Mouse (Mus musculus) gonadal fat pad, adult 2 months (tissue): ENCODE measurements around the gene Elk3. TPM values are rescaled to one million over a fixed set of nuclear protein-coding genes. Genes with fewer than 3 reads are reported as not detected.

Experiments
- DNase-seq: peaks from one replicate; pipeline ENCODE4 v3.0.0-alpha.2; 2012; ENCODE audit warnings: low read depth
- polyA plus RNA-seq: library from polyadenylated mRNA; depleted of rRNA; stranded (reverse); fragments of >200 nt; gene quantifications from 2 replicates; pipeline ENCODE4 v1.2.3, GENCODE M21; 2012; rRNA removed

Elk3 gene
- polyA plus RNA-seq, 1 experiment, result 25.0 TPM

GRCm38 (mm10) chr10:93242208-93242607 is 68.7 kb downstream of the Elk3 start:
- no peak for DNase-seq

DNA sequence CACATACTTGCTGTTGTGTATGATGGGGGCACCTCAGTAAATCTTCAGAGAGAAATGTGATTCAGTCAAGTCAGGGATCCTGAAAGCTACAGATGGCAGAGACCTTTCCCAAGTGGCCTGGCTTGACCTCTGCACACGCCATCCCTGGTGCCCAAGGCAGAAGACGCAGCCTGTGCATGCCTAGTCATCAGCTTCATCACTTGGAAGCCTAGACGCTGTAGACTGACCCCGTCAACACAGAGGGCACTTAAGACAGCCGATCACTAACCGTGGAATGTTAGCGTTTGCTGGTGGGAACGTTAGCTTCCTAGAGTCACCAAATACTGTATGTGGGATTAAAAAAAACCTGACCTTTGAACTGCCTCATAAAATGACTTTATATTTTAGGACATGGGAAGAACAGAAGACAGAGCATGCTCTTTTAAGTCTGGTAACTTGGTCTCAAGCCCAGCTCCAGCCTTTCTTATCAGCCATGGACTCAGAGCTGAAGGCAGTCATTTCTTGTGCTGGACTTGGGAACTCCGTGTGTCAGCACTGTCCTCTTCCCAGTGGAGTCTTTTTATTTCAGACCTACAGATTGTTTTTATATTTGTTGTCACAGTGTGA is 71.6 kb downstream of the Elk3 start:
- no peak for DNase-seq

DNA sequence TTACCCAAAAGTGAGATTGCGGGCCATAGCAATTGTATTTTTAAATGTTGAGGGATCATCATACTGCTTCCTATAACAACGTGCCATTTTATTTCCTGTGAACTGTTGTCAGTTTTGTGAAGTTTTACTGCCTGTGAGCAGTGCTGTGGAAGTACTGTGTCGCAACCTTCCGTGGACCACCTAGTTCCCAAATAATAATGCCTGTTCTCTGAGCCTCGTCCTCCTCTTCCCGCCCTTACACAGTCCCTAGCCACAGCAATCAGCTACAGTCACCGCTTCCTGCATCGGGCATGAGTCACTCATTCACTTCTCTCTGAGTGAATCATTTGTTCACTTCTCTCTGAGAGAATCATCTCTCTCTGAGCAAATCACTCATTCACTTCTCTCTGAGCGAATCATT is 76.2 kb downstream of the Elk3 start:
- DNase-seq, result no peak

DNA sequence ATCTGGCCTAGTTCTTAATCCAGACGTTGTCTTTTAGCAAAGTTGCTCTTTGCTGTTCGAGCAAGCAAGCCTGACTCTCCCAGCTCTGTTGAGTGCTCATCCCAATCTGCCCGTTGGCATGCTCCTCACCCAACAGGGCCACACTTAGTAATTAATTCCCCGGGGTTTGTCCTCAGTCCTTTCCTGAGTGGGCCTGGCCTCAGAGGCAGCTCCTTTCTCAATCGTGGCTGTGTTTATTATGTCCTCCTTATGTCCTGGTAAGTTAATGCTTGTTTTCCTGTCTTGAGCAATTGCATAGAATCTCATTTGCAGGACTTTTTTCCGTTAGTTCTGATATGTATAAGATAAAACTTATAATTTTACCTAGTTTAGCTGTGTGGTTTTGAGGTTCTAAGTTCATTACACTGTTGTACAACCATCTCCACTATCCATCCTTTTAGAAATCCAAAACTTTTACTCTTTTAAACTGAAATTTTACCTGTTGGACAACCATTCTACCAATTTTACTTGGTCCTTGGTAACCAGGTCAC is 77.2 kb downstream of the Elk3 start:
- no peak for DNase-seq

DNA sequence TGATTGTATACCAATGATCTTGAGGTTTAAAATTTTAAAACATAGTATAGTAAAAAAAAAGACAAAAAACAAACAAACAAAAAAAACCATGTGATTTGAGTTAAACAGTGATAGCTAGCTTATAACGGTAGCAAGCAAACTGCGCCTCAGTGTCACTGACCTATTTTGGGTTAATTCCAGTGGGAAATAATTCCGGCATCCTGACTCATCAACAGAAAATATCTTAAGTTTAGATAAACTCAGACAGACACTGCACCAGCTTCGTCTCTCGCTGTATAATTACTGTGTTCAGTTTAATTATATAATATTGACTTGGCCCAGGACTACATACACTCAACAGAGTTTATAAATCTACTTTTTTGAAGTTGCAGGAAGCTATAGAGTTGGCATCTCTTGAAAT is 79.0 kb downstream of the Elk3 start:
- no peak for DNase-seq

GRCm38 (mm10) chr10:93231490-93231889 is 79.4 kb downstream of the Elk3 start:
- no peak for DNase-seq

- no peak for DNase-seq
Observed at GRCm38 (mm10) chr10:93228401-93229007, 82.4 kb downstream of the Elk3 start.

GRCm38 (mm10) chr10:93227921-93228320 is 83.0 kb downstream of the Elk3 start:
- no peak for DNase-seq

DNA sequence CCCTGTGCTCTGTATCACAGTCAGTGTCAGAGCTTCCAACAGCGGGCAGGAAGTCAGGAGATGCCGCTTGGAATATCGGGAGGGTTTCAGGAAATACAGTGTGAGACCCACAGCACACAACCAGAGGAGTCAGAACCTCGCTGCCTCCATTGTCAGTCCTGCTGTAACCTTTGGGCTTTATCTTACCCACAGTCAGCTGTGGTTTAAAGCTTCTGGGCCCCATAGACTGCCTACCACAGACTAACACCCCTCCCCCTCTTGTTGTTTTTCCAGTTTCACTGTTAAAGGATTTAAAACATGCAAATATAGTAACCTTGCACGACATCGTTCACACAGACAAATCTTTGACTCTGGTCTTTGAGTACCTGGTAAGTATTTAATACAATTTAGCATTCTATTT is 85.2 kb downstream of the Elk3 start:
- DNase-seq, result no peak

DNA sequence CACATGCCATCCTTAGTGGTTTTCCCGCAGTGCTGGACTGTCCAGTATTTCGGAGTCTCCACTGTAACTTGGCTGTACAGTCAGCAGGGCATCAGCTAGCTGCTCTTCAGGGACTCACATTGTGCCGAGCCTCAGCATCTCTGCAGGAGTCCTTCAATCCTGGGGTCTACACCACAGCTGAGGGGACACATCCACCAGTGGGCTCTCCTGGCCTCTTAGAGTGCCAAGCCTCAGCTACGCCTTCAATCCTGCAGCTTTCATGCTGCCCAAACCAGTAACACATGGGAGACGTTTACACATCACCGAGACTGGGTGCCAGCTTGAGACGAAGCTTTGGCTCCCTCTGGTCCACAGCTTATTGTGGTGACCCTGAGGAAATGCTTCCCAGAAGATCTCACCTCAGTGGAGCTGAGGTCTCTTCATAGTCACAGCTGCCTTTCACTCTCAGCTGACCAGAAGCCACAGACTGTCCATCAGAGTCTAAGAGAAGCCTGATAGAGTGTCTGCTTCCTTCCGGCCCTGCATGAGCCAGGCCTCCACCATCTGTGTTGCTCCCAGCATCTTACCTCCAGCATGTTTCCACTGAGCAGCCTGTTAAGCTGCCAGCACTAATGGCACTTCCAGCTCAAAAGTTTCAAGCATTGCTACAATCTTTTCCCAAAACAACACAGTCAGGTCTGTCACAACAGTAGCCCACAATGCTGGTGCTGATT is 95.7 kb downstream of the Elk3 start:
- DNase-seq, result no peak

DNA sequence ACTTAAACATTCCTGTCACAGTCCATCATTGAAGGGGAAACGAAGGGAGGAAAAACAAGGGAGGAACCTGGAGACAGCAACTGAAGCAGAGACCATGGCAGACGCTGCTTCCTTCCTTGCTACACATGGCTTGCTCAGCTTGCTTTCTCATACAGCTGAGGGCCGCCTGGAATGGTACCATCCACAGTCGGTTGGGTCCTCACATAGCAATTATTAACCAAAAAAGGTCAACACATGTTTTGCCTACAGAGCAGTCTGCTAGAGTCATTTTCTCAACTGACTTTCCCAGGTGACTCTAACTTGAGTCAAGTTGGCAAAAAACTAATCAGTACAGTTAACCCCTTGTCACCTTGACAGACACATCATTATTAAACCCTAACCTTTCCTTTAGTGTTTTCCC is 96.7 kb downstream of the Elk3 start:
- DNase-seq, result no peak

- DNase-seq, result no peak
Observed at GRCm38 (mm10) chr10:93213339-93213738, 97.6 kb downstream of the Elk3 start.

GRCm38 (mm10) chr10:93212699-93213098 is 98.2 kb downstream of the Elk3 start:
- peak; percentile 31 for DNase-seq

DNA sequence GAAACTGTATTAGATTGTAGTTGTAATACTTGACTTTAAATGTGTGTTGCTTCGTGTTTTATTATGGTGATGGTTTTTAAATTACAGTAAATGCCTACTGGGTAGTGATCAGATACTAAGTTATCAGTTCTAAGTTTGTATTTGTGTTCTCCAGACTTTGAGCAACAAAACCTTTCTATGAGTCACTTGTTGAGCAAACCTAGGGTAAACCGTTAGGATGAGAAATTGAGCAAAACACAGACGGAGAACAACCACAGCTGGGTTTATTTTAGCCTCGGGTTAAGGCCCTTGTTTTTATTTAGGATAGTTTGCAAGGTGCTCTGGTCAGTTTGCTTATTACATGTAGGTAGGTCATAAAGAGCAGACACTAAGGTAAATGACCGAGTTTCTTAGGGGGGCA is 103.8 kb downstream of the Elk3 start:
- no peak for DNase-seq

DNA sequence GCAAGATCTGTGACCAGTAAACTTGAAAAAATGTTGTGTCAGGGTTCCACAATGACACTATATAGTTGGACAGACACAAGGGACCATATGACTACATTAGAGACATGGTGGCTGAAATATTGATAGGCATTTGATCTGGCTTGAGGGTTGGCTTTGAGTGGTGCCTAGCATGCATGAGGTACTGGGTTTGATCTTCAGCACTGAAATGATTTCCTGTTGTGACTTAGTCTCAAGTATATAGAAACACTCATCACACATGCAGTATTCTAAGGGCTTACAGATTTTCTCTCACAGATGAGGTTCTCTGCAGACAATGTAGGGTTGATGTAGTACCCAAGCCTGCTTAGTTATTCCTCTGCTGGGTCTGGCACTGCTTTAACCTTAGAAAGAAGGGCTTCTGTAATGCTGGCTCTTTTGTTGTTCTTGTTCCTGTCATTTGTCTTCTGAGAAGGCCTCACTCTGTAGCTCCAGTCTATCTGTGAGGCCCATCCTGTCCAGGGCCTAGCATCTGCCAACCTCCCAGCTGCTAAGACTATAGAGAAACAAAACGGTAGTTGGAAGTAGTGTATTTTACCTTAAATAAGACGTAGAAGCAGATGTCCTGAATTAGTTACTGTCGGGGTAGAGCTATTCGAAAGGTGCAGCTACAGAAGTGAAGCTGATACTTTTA is 105.5 kb downstream of the Elk3 start:
- DNase-seq, result no peak

DNA sequence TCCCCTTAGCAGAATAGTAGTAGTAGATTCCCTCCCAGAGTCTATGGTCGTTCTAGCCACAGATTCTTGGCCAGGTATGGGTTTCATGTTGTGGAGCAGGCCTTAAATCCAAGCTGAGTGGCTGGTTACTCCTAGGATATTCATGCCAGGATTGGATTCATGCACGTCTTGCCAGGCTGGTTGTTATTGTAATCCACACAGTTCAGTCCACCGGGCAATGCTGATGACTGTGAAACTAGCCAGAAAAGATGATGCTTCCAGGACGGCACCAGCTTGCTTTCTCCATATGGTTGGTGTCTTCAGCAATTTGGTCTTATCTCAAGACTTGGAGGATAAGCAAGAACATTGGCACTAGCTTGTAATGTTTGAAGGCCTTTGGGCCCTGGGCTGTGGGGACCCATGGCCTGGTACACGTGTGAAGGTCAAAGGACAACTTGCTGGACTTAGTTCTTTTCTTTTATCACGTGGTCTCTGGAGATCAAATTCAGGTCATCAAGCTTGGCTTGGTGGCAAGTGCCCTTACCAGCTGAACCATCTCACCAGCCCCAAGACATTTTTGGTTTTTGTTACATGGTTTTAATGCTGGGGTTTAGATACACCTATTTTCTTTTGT is 109.0 kb downstream of the Elk3 start:
- DNase-seq, result no peak

DNA sequence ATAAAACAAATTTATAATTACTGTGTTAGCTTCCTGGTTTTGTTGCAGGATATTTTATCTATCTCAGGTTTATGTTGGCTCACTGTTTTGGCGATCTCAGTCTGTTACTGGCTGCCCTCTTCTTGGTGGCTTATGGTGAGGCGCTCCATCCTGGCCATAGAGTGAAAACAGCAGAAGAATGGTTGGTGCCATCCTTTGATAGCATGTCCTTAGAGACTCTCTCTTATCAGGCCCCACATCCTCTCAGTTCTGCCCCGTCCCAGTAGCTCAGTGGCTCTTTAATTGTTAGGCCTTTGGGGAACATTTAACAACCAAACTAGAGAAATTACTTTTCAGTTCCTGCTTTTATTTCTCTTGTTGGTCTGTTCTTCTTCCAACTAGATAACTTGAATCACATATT is 112.0 kb downstream of the Elk3 start:
- no peak for DNase-seq

Other genes starting within 250 kb of the Elk3 start
- gene Cfap54, start 229.5 kb downstream of the Elk3 start, polyA plus RNA-seq, result 2.9 and 5.9 TPM in 2 replicates
- 12.1 and 12.6 TPM in 2 replicates for gene Cdk17, start 150.3 kb downstream of the Elk3 start, polyA plus RNA-seq
- 39.1 and 42.1 TPM in 2 replicates for gene Lta4h, start 142.3 kb upstream of the Elk3 start, polyA plus RNA-seq
- gene Hal, start 177.6 kb upstream of the Elk3 start, polyA plus RNA-seq, result 8.0 and 8.3 TPM in 2 replicates
- gene Amdhd1, start 228.9 kb upstream of the Elk3 start, polyA plus RNA-seq, result 1.1 and 1.7 TPM in 2 replicates
- 0.09 and 0.23 TPM in 2 replicates for gene Ccdc38, start 229.5 kb upstream of the Elk3 start, polyA plus RNA-seq